Mouse (Mus musculus) stomach, postnatal 0 days (tissue): Measurements from ENCODE around the gene Rabepk.
"Not testable (repeated sequence)": the region's sequence is repeated elsewhere in the genome, so short reads cannot be mapped to it uniquely, and the experiment has no call there.

Experiments used
- CTCF ChIP-seq: IDR thresholded peaks from 2 replicates; pipeline ENCODE4 v1.5.1; 2016; ENCODE audit warnings: antibody characterized with exemption, low read depth, mild to moderate bottlenecking, moderate library complexity
- EP300 ChIP-seq: optimal IDR thresholded peaks from 2 replicates; pipeline ENCODE3; 2016; ENCODE audit warnings: antibody characterized with exemption

DNA sequence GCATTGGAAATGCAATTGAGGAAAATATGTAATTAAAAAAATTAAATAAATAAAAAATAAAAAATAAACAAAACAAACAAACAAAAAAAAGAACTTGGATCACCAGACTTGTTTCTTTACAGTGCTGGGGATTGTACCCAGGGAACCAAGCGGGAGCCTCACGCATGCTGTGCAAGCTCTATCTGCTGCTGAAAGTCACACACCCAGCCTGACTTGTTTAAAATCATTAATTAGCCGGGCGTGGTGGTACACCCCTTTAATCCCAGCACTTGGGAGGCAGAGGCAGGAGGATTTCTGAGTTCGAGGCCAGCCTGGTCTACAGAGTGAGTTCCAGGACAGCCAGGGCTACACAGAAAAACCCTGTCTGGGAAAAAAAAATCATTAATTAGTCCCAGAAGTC is 38.4 kb downstream of the Rabepk start:
- TF ChIP-seq CTCF, EP300: not testable (repeated sequence)
